Mouse (Mus musculus) spleen, postnatal 36 days (tissue): ENCODE data around the gene Olfr844.

Source experiments
- DNase-seq, 2 experiments: peaks; one replicate each; pipeline ENCODE4 v3.0.0; 2022; ENCODE audit warnings: low spot score in 2 of 2, mixed read lengths in 1 of 2

The Olfr844 gene

GRCm38 (mm10) chr9:19316047-19316446 lies at the start of gene Olfr844:
Gene Olfr844, plus strand, starts transcription at chr9:19316347.
- DNase-seq = no peak

GRCm38 (mm10) chr9:19336157-19336556 lies 20.0 kb downstream of the Olfr844 start, which contains the start of gene Olfr845:
Gene Olfr845, plus strand, starts transcription at chr9:19336457.
- DNase-seq = no peak

GRCm38 (mm10) chr9:19363905-19364304 lies 47.8 kb downstream of the Olfr844 start, which contains the start of gene Olfr846:
Gene Olfr846, minus strand, starts transcription at chr9:19364005.
- no peak for DNase-seq
